Mouse (Mus musculus): ENCODE measurements at regions not wholly inside any gene's neighbourhood (a gene's known extent, or its start where the extent isn't known, plus 50 kb on each side); places are given as distances from the start of the nearest gene placed in this dataset.

DNA sequence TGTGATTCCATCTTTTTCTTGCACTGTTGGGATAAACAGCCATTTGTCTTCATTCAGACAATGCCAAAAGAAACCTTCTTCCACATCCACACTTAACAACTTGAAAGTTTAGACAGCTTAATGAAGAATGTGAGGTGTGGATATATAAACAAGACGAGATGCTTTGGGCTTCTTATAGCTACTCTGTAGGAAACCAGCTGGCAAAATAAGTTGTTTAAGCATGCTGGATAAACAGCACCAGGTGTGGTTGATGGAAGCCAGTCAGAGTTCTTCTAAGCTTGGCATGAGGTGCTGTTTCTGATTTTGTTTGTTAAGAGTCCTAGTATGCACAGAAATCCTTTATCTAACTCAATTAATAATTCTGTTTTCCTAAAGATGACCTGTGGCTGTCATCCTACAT lies 1191.1 kb downstream of the Sorcs1 start:
- ATAC-seq (no peak), DNase-seq (ENCODE audit: low read depth, low spot score) (no peak)
- CTCF ChIA-PET = interaction anchor here (1.3 kb wide), 1 partner anchor 12 kb away, joined by 3 read pairs; no protein-coding TSS in a partner anchor
- peaks cover 6% of the 10 kb centered on the region for H3K27me3 ChIP-seq
- in situ Hi-C loops (cut with MboI; ENCODE audit: low pct_unique_long_range_greater_than_20kb) = no loop called here
- no peak for TF ChIP-seq CTCF (IDR thresholded peaks at IDR 0.05)
- POLR2A ChIA-PET = no interaction called here
